Mouse (Mus musculus): ENCODE results near the gene Pbx1. TPM values are rescaled to one million over a fixed set of nuclear protein-coding genes. Genes with fewer than 3 reads are reported as not detected.

Pbx1 gene
- 98.9 and 106 TPM in 2 replicates for polyA plus RNA-seq (2012; rRNA removed)

DNA sequence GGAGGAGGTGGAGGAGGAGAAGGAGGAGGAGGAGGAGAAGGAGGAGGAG, at the start of gene Pbx1:
Pbx1 (minus strand) TSS at position 39 of the 49 bp plus-strand sequence.

